Mouse (Mus musculus) CH12.LX (cell line): Measurements from ENCODE around the gene Oxsr1. TPM values are rescaled to one million over a fixed set of nuclear protein-coding genes. Genes with fewer than 3 reads are reported as not detected.

Experiments used
- DNase-seq: peaks from one replicate; pipeline ENCODE4 v3.0.0-alpha.2; 2013; ENCODE audit errors: extremely low read depth
- H3K27ac ChIP-seq: 2 replicates; pipeline ENCODE4 v1.5.1; 2012; ENCODE audit warnings: low read depth, mild to moderate bottlenecking, control low read depth, moderate library complexity; ENCODE audit not compliant: insufficient read depth
- H3K27me3 ChIP-seq: replicated peaks from 2 replicates; pipeline ENCODE3; 2012; ENCODE audit warnings: inconsistent platforms
- H3K36me3 ChIP-seq, 2 experiments: replicated peaks in 1 of 2; 2 replicates each; pipeline versions ENCODE3 to v1.6.1; 2012; ENCODE audit warnings: inconsistent platforms in 1 of 2, low read length in 1 of 2, mild to moderate bottlenecking in 1 of 2, mixed read lengths in 1 of 2, moderate library complexity in 1 of 2; ENCODE audit not compliant: control insufficient read depth in 1 of 2, insufficient read depth in 1 of 2
- H3K4me1 ChIP-seq, 2 experiments: 2 replicates each; pipeline ENCODE4 v1.6.1; 2012; ENCODE audit warnings: inconsistent platforms in 1 of 2, moderate library complexity in 1 of 2; ENCODE audit not compliant: insufficient read depth in 2 of 2, control insufficient read depth in 1 of 2
- H3K4me2 ChIP-seq: 2 replicates; pipeline ENCODE4 v1.6.1; 2012; ENCODE audit warnings: low read depth, mild to moderate bottlenecking, control low read depth; ENCODE audit not compliant: poor library complexity, insufficient read depth, severe bottlenecking
- H3K4me3 ChIP-seq, 3 experiments: fragments of 150-350 bp in 1 of 3; sonication (generic) in 1 of 3; replicated peaks in 1 of 3; 2 replicates each; pipeline versions ENCODE3 to v1.5.1; 2011 to 2012; ENCODE audit warnings: low read depth in 2 of 3, low read length in 2 of 3, mild to moderate bottlenecking in 2 of 3, moderate library complexity in 2 of 3, control low read depth in 1 of 3, improper control_type of control experiment in 1 of 3, inconsistent platforms in 1 of 3, mixed read lengths in 1 of 3; ENCODE audit not compliant: poor library complexity in 1 of 3
- H3K79me2 ChIP-seq: replicated peaks from 2 replicates; pipeline ENCODE4 v1.6.1; 2012; ENCODE audit warnings: mild to moderate bottlenecking, moderate library complexity; ENCODE audit not compliant: control insufficient read depth, poor library complexity, insufficient read depth, severe bottlenecking; ENCODE audit errors: extremely low read depth
- H3K9ac ChIP-seq: 2 replicates; pipeline ENCODE4 v1.6.1; 2012; ENCODE audit warnings: low read depth, mild to moderate bottlenecking, control low read depth, moderate library complexity; ENCODE audit not compliant: insufficient read depth
- H3K9me3 ChIP-seq: replicated peaks from 2 replicates; pipeline ENCODE3; 2012; ENCODE audit warnings: low read length, inconsistent platforms, mixed read lengths
- CHD1 ChIP-seq: IDR thresholded peaks from 2 replicates; pipeline ENCODE4 v1.6.1; 2012; ENCODE audit warnings: low read depth, low read length, improper control_type of control experiment, inconsistent platforms
- CHD2 ChIP-seq: IDR thresholded peaks from 2 replicates; pipeline ENCODE4 v1.6.1; 2011; ENCODE audit warnings: low read length, improper control_type of control experiment
- CTCF ChIP-seq, 2 experiments: IDR thresholded peaks in 1 of 2; conservative IDR thresholded peaks in 1 of 2; 2 replicates each; pipeline ENCODE4 v1.5.1; 2011 to 2012; ENCODE audit warnings: low read depth in 2 of 2, low read length in 2 of 2, improper control_type of control experiment in 1 of 2, inconsistent platforms in 1 of 2, mild to moderate bottlenecking in 1 of 2, moderate library complexity in 1 of 2
- E2F4 ChIP-seq: IDR thresholded peaks from 2 replicates; pipeline ENCODE4 v1.6.1; 2011; ENCODE audit warnings: low read depth, low read length, improper control_type of control experiment; ENCODE audit not compliant: insufficient replicate concordance
- ELF1 ChIP-seq: IDR thresholded peaks from 2 replicates; pipeline ENCODE4 v1.6.1; 2014; ENCODE audit warnings: low read depth, mild to moderate bottlenecking, inconsistent platforms, low read length, improper control_type of control experiment
- EP300 ChIP-seq: IDR thresholded peaks from 2 replicates; pipeline ENCODE4 v1.6.1; 2011; ENCODE audit warnings: low read length, improper control_type of control experiment
- ETS1 ChIP-seq: conservative IDR thresholded peaks from 2 replicates; pipeline ENCODE4 v1.6.1; 2012; ENCODE audit warnings: low read depth, mild to moderate bottlenecking, inconsistent platforms, low read length, improper control_type of control experiment, moderate library complexity
- GABPA ChIP-seq: IDR thresholded peaks from 2 replicates; pipeline ENCODE4 v1.6.1; 2012; ENCODE audit warnings: low read depth, low read length, improper control_type of control experiment, inconsistent platforms; ENCODE audit not compliant: insufficient replicate concordance
- HCFC1 ChIP-seq: IDR thresholded peaks from 2 replicates; pipeline ENCODE4 v1.6.1; 2012; ENCODE audit warnings: low read depth, mild to moderate bottlenecking, inconsistent platforms, low read length, improper control_type of control experiment
- IRF4 ChIP-seq: IDR thresholded peaks from 2 replicates; pipeline ENCODE4 v1.6.1; 2014; ENCODE audit warnings: low read depth, mild to moderate bottlenecking, inconsistent platforms, low read length, improper control_type of control experiment
- JUN ChIP-seq: IDR thresholded peaks from 2 replicates; pipeline ENCODE4 v1.6.1; 2011; ENCODE audit warnings: low read depth, mild to moderate bottlenecking, low read length, improper control_type of control experiment, moderate library complexity; ENCODE audit not compliant: insufficient read depth
- JUND ChIP-seq: conservative IDR thresholded peaks from 2 replicates; pipeline ENCODE4 v1.6.1; 2011; ENCODE audit warnings: low read depth, low read length, improper control_type of control experiment
- KAT2A ChIP-seq: IDR thresholded peaks from 2 replicates; pipeline ENCODE4 v1.6.1; 2012; ENCODE audit warnings: low read length, improper control_type of control experiment, inconsistent platforms; ENCODE audit not compliant: insufficient replicate concordance
- MAX ChIP-seq: IDR thresholded peaks from 2 replicates; pipeline ENCODE4 v1.6.1; 2011; ENCODE audit warnings: low read length, improper control_type of control experiment
- MXI1 ChIP-seq: IDR thresholded peaks from 2 replicates; pipeline ENCODE4 v1.6.1; 2011; ENCODE audit warnings: mild to moderate bottlenecking, low read depth, low read length, improper control_type of control experiment
- MYC ChIP-seq: IDR thresholded peaks from 2 replicates; pipeline ENCODE4 v1.6.1; 2011; ENCODE audit warnings: low read depth, mild to moderate bottlenecking, improper control_type of control experiment, low read length
- NELFE ChIP-seq: IDR thresholded peaks from 2 replicates; pipeline ENCODE4 v1.6.1; 2011; ENCODE audit warnings: low read depth, low read length, improper control_type of control experiment
- NRF1 ChIP-seq: IDR thresholded peaks from 2 replicates; pipeline ENCODE4 v1.6.1; 2014; ENCODE audit warnings: low read depth, mild to moderate bottlenecking, inconsistent platforms, low read length, improper control_type of control experiment, moderate library complexity
- PAX5 ChIP-seq: IDR thresholded peaks from 2 replicates; pipeline ENCODE4 v1.6.1; 2012; ENCODE audit warnings: low read length, inconsistent platforms, mixed read lengths
- POLR2A ChIP-seq: IDR thresholded peaks from 2 replicates; pipeline ENCODE4 v1.6.1; 2011; ENCODE audit warnings: low read depth, mild to moderate bottlenecking, improper control_type of control experiment, low read length
- POLR2AphosphoS2 ChIP-seq: IDR thresholded peaks from 2 replicates; pipeline ENCODE4 v1.6.1; 2011; ENCODE audit warnings: low read depth, low read length, improper control_type of control experiment
- RAD21 ChIP-seq: IDR thresholded peaks from 2 replicates; pipeline ENCODE4 v1.6.1; 2011; ENCODE audit warnings: low read depth, mild to moderate bottlenecking, low read length, improper control_type of control experiment, moderate library complexity
- RCOR1 ChIP-seq: conservative IDR thresholded peaks from 2 replicates; pipeline ENCODE4 v1.6.1; 2012; ENCODE audit warnings: low read depth, mild to moderate bottlenecking, inconsistent platforms, low read length, improper control_type of control experiment
- TCF12 ChIP-seq: IDR thresholded peaks from 2 replicates; pipeline ENCODE4 v1.6.1; 2014; ENCODE audit warnings: low read depth, mild to moderate bottlenecking, inconsistent platforms, low read length, improper control_type of control experiment
- UBTF ChIP-seq: IDR thresholded peaks from 2 replicates; pipeline ENCODE4 v1.6.1; 2012; ENCODE audit warnings: low read depth, mild to moderate bottlenecking, inconsistent platforms, low read length, improper control_type of control experiment, moderate library complexity
- USF2 ChIP-seq: conservative IDR thresholded peaks from 2 replicates; pipeline ENCODE4 v1.6.1; 2011; ENCODE audit warnings: low read depth, low read length, improper control_type of control experiment
- ZC3H11A ChIP-seq: IDR thresholded peaks from 2 replicates; pipeline ENCODE4 v1.6.1; 2012; ENCODE audit warnings: low read depth, mild to moderate bottlenecking, inconsistent platforms, low read length, improper control_type of control experiment
- ZKSCAN1 ChIP-seq: IDR thresholded peaks from 2 replicates; pipeline ENCODE4 v1.6.1; 2012; ENCODE audit warnings: low read depth, inconsistent platforms, low read length, improper control_type of control experiment, borderline replicate concordance
- ZNF384 ChIP-seq: IDR thresholded peaks from 2 replicates; pipeline ENCODE4 v1.6.1; 2012; ENCODE audit warnings: low read depth, low read length, improper control_type of control experiment, inconsistent platforms
- dilution Hi-C: fragments of 300-500 bp; cut with MboI; formaldehyde crosslinking; loops from 2 replicates; pipeline ENCODE4 v1.14.3; 2020; ENCODE audit warnings: low sequenced_read_pairs; ENCODE audit not compliant: extremely low pct_unique_long_range_greater_than_20kb, extremely low pct_ligation_motif_present
- in situ Hi-C: fragments of 300-500 bp; cut with MboI; formaldehyde crosslinking; loops from 3 replicates; pipeline ENCODE4 v1.14.3; 2019; ENCODE audit warnings: low sequenced_read_pairs, low pct_ligation_motif_present, low pct_unique_long_range_greater_than_20kb, mixed read lengths
- polyA plus RNA-seq: library from polyadenylated mRNA; unstranded; fragments of >175 nt; gene quantifications from 2 replicates; pipeline ENCODE4 v1.2.1, GENCODE M21; 2012; ENCODE audit warnings: low read depth; ENCODE audit not compliant: insufficient read length
- total RNA-seq, 2 experiments: library from RNA; depleted of rRNA; stranded (reverse); fragments of 300-350 nt in 1 of 2; fragments of >200 nt in 1 of 2; gene quantifications; 2 replicates each; pipeline ENCODE4 v1.2.3; 2012 to 2014

The Oxsr1 gene
- total and polyA plus RNA-seq, 3 experiments = 22.1 to 36.1 (median 33.3) TPM

- H3K4me1 ChIP-seq = no peaks in the 10 kb centered on the region
- dilution Hi-C loops = no loop called here
- H3K27me3 ChIP-seq = no peaks in the 10 kb centered on the region
- H3K9me3 ChIP-seq = no peaks in the 10 kb centered on the region
- no peak for DNase-seq
- H3K79me2 ChIP-seq = no peaks in the 10 kb centered on the region
- no peak overlapping the region for H3K4me2 ChIP-seq
- no peak overlapping the region for H3K4me3 ChIP-seq
- peaks cover 46 to 50% of the 10 kb centered on the region in 2 experiments for H3K36me3 ChIP-seq
- H3K27ac ChIP-seq = no peak overlapping the region
- no peak overlapping the region for H3K9ac ChIP-seq
- in situ Hi-C loops = loop anchor here (10.0 kb wide), 1 partner anchor 196 kb away; the partner anchor contains the start of genes Acaa1b and Gm47289
- no peak for TF ChIP-seq ETS1
- TF ChIP-seq MAX = no peak
- no peak for TF ChIP-seq RCOR1
- TF ChIP-seq ZC3H11A = no peak
- TF ChIP-seq CHD2 = no peak
- TF ChIP-seq ZKSCAN1 = no peak
- TF ChIP-seq ELF1 = no peak
- no peak for TF ChIP-seq POLR2A
- TF ChIP-seq NRF1 = no peak
- TF ChIP-seq GABPA = no peak
- no peak for TF ChIP-seq ZNF384
- TF ChIP-seq CHD1 = no peak
- TF ChIP-seq JUN = no peak
- TF ChIP-seq JUND = no peak
- TF ChIP-seq NELFE = no peak
- TF ChIP-seq CTCF (conservative IDR thresholded peaks at IDR 0.05 in 1 of 2, IDR thresholded peaks at IDR 0.05 in 1 of 2; ENCODE audit: low read depth in 2 of 2, low read length in 2 of 2) = no peak
- TF ChIP-seq E2F4 = no peak
- no peak for TF ChIP-seq TCF12
- TF ChIP-seq USF2 = no peak
These were observed 28.3 kb upstream of the Oxsr1 start for GRCm38 (mm10) chr9:119350531-119350930.

- no peaks in the 10 kb centered on the region for H3K9me3 ChIP-seq
- peaks cover 5% of the 10 kb centered on the region; the same call in 1 of the 2 replicates for H3K79me2 ChIP-seq
- DNase-seq = no peak
- H3K4me3 ChIP-seq = no peak overlapping the region
- H3K27ac ChIP-seq = no peak overlapping the region
- dilution Hi-C loops (no loop called here), in situ Hi-C loops (no loop called here)
- no peaks in the 10 kb centered on the region for H3K27me3 ChIP-seq
- H3K9ac ChIP-seq = no peak overlapping the region
- peaks cover 4 to 15% of the 10 kb centered on the region in 2 experiments for H3K4me1 ChIP-seq
- no peak overlapping the region for H3K4me2 ChIP-seq
- TF ChIP-seq POLR2A (no peak), RAD21 (no peak), ZKSCAN1 (no peak), JUND (no peak), MYC (no peak), E2F4 (no peak), ETS1 (no peak), POLR2AphosphoS2 (no peak), USF2 (no peak), IRF4 (no peak), NELFE (no peak), KAT2A (no peak), CHD1 (no peak), UBTF (no peak), MXI1 (no peak), EP300 (no peak), CTCF (conservative IDR thresholded peaks at IDR 0.05 in 1 of 2, IDR thresholded peaks at IDR 0.05 in 1 of 2; ENCODE audit: low read depth in 2 of 2, low read length in 2 of 2) (no peak), PAX5 (no peak), HCFC1 (no peak), ZC3H11A (no peak)
- TF ChIP-seq, all 38 proteins: peak for 0
- H3K36me3 ChIP-seq = peaks cover 64 to 75% of the 10 kb centered on the region in 2 experiments
These were observed 24.1 kb upstream of the Oxsr1 start for GRCm38 (mm10) chr9:119346376-119346775.
